Mouse (Mus musculus) kidney, adult 2 months (tissue): ENCODE results near the gene Hist1h4b. TPM values are rescaled to one million over a fixed set of nuclear protein-coding genes. Genes with fewer than 3 reads are reported as not detected.

ENCODE experiments used
- DNase-seq: peaks from one replicate; pipeline ENCODE4 v3.0.0; 2021
- H3K27ac ChIP-seq: fragments of 200-500 bp; 2 replicates; pipeline ENCODE4 v1.5.1; 2012; ENCODE audit warnings: low read depth, low read length, control low read depth, inconsistent platforms; ENCODE audit not compliant: insufficient read depth
- H3K27me3 ChIP-seq: fragments of 200-500 bp; replicated peaks from 2 replicates; pipeline ENCODE4 v1.6.1; 2012; ENCODE audit warnings: mild to moderate bottlenecking, moderate library complexity, low read length, inconsistent platforms; ENCODE audit not compliant: control insufficient read depth, insufficient read depth
- H3K36me3 ChIP-seq: fragments of 200-500 bp; 2 replicates; pipeline ENCODE4 v1.6.1; 2012; ENCODE audit warnings: mild to moderate bottlenecking, moderate library complexity, low read length, inconsistent platforms; ENCODE audit not compliant: control insufficient read depth, insufficient read depth
- H3K4me1 ChIP-seq: fragments of 200-500 bp; 2 replicates; pipeline ENCODE4 v1.6.1; 2011; ENCODE audit warnings: low read length; ENCODE audit not compliant: control insufficient read depth, insufficient read depth
- H3K4me3 ChIP-seq: fragments of 200-500 bp; 2 replicates; pipeline ENCODE4 v1.5.1; 2011; ENCODE audit warnings: mild to moderate bottlenecking, low read depth, low read length, control low read depth; ENCODE audit not compliant: insufficient read depth
- CTCF ChIP-seq: fragments of 200-500 bp; conservative IDR thresholded peaks from 2 replicates; pipeline ENCODE4 v1.5.1; 2011; ENCODE audit warnings: low read depth, mild to moderate bottlenecking, control low read depth, low read length, moderate library complexity, mixed read lengths; ENCODE audit not compliant: insufficient read depth, insufficient read length
- POLR2A ChIP-seq: fragments of 200-500 bp; IDR thresholded peaks from one replicate; pipeline ENCODE4 v1.6.1; 2011; ENCODE audit warnings: low read depth, low read length, control low read depth
- WGBS: fragments of 180-500 bp; shearing (Covaris S2); methylation state at CpG from one replicate; pipeline ENCODE4 v1.1.7; 2018; 5-methylcytosine and 5-hydroxymethylcytosine counted together
- polyA plus RNA-seq: library from polyadenylated mRNA; depleted of rRNA; stranded (reverse); fragments of >200 nt; gene quantifications from 2 replicates; pipeline ENCODE4 v1.2.3, GENCODE M21; 2012

Hist1h4b gene
- polyA plus RNA-seq, 1 experiment = 3.1 TPM

DNA sequence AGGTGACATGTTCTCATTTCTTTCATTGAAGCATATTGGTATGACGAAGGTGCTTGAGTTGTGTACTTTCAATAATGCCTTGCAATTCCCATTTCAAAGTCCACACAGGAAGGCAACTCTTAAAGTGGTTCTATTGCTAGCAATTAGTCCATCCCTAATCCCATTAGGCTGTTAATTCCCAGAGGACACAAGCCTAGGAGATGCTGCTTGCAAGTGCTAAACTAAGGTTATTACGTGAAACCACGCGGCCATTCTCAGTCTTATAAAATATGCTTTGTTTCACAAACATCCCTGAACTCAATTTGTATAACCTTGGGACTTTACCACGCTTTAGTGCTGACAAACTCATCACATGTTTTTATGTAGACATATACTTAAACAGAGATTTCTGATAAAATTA is 19.7 kb upstream of the Hist1h4b start:
- no peak for DNase-seq
- Histone ChIP-seq H3K4me3 (no peak overlapping the region), H3K27me3 (no peaks in the 10 kb centered on the region), H3K27ac (no peak overlapping the region), H3K36me3 (peaks cover 3% of the 10 kb centered on the region; the same call in 1 of the 2 replicates), H3K4me1 (peaks cover 2% of the 10 kb centered on the region; the same call in 1 of the 2 replicates)
- TF ChIP-seq POLR2A (no peak), CTCF (no peak)
- 87% methylated on average over 5 of the region's 5 CpGs for WGBS

DNA sequence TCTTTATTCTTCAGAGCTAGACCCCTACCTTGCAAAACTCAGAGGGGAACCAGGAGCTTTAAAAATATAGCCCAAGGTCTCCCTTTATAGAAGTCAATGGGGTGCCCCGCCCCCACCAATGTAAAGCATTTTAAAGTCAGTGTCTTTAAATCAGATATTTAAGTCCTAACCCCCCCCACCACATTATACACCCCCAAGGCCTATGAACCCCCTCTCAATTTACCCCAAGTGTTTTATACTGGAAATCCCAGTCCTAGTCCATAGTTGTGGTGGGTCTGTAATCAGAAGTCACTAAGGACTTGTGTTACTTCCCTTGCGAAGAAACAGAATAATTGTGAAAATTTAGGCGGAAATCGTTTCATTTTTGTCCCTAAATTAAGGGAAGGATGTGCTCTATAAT is 18.8 kb upstream of the Hist1h4b start:
- Histone ChIP-seq H3K4me1 (peaks cover 4% of the 10 kb centered on the region; the same call in 1 of the 2 replicates), H3K27me3 (no peaks in the 10 kb centered on the region), H3K36me3 (peaks cover 3% of the 10 kb centered on the region; the same call in 1 of the 2 replicates), H3K27ac (peak overlapping the region; percentile 98), H3K4me3 (no peak overlapping the region)
- no peak for TF ChIP-seq POLR2A
- TF ChIP-seq CTCF = no peak
- no peak for DNase-seq
- 28% methylated on average over 4 of the region's 4 CpGs for WGBS

DNA sequence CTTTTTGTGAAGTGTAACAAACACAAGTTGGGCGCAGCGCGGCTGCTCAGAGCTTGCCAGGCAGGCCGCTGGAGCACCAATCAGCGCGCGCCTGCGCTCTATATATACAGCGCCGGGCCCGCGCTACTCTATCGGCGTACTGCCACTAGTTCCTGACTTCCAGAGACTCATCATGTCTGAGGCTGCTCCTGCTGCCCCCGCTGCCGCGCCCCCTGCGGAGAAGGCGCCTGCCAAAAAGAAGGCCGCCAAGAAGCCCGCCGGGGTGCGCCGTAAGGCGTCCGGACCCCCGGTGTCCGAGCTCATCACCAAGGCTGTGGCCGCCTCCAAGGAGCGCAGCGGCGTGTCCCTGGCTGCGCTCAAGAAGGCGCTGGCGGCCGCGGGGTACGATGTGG is 18.1 kb upstream of the Hist1h4b start, which contains the start of gene Hist1h1c:
Hist1h1c (plus strand) TSS at position 132 of the 392 bp plus-strand sequence.
- no peak for TF ChIP-seq CTCF
- peak; percentile 91 for TF ChIP-seq POLR2A

DNA sequence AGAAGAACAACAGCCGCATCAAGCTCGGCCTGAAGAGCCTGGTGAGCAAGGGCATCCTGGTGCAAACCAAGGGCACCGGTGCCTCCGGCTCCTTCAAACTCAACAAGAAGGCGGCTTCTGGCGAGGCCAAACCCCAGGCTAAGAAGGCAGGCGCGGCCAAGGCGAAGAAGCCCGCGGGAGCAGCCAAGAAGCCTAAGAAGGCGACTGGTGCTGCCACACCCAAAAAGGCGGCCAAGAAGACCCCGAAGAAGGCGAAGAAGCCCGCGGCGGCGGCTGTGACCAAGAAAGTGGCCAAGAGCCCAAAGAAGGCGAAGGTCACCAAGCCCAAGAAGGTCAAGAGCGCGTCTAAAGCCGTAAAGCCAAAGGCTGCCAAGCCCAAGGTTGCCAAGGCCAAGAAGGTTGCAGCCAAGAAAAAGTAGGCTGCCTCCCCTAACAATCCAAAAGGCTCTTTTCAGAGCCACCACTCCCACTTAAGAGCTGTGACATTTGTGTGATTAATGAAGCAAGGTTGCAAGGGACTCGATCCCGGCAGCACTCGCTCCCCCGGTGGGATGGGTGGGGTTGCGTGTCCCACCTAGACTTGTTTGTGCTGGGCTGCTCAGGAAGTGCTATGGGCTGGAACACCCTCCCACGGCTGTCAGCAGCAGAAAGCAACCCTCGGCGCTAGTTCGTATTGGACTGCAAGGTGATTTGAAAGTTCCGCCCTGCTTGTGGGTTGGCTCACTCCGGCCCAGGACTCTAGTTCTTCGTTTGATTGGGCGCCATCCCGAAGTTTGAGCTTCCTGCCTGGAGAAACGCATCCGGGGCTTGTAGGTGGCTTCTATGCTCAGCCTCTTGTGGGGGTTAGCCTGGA is 17.5 kb upstream of the Hist1h4b start:
- peak; percentile 99 for DNase-seq
- peaks cover 3% of the 10 kb centered on the region; the same call in 1 of the 2 replicates for H3K36me3 ChIP-seq
- peak overlapping the region; percentile 98 for H3K27ac ChIP-seq
- under 1% methylated on average over 39 of the region's 39 CpGs for WGBS
- H3K27me3 ChIP-seq = no peaks in the 10 kb centered on the region
- H3K4me3 ChIP-seq = peak overlapping the region; percentile 69
- H3K4me1 ChIP-seq = peaks cover 4% of the 10 kb centered on the region; the same call in 1 of the 2 replicates
- TF ChIP-seq POLR2A (peak; percentile 70), CTCF (no peak)

More for the DNA sequence above, 18.1 kb upstream of the Hist1h4b start, which contains the start of gene Hist1h1c:
- Histone ChIP-seq H3K27ac (peak within 1 kb of the TSS; percentile 98), H3K27me3 (no peaks in the 10 kb centered on the region), H3K4me1 (peaks cover 4% of the 10 kb centered on the region; the same call in 1 of the 2 replicates), H3K36me3 (peaks cover 3% of the 10 kb centered on the region; the same call in 1 of the 2 replicates), H3K4me3 (peak within 1 kb of the TSS; percentile 69)
- WGBS = under 1% methylated on average over 38 of the region's 38 CpGs
- DNase-seq = peak; percentile 94

DNA sequence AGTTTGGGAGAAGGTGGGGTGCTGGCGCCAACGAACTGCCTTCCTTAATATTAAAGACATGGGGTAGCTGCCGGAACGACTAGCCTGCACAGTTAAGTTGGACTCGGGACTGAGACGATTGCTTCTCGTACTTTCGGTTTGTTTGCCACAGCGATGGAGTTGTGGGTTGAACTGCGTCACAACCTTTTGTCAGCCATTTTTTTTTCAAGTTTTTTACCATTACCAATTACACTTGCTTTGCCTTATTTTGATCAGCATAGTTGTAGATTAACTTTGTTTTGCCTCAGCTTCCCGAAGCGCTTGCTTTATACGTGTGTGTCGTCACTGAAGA is 16.9 kb upstream of the Hist1h4b start:
- Histone ChIP-seq H3K27ac (peak overlapping the region; percentile 97), H3K4me1 (peaks cover 4% of the 10 kb centered on the region; the same call in 1 of the 2 replicates), H3K27me3 (no peaks in the 10 kb centered on the region), H3K4me3 (peak overlapping the region; percentile 69), H3K36me3 (peaks cover 3% of the 10 kb centered on the region; the same call in 1 of the 2 replicates)
- under 1% methylated on average over 14 of the region's 14 CpGs for WGBS
- no peak for DNase-seq
- no peak for TF ChIP-seq POLR2A
- no peak for TF ChIP-seq CTCF

DNA sequence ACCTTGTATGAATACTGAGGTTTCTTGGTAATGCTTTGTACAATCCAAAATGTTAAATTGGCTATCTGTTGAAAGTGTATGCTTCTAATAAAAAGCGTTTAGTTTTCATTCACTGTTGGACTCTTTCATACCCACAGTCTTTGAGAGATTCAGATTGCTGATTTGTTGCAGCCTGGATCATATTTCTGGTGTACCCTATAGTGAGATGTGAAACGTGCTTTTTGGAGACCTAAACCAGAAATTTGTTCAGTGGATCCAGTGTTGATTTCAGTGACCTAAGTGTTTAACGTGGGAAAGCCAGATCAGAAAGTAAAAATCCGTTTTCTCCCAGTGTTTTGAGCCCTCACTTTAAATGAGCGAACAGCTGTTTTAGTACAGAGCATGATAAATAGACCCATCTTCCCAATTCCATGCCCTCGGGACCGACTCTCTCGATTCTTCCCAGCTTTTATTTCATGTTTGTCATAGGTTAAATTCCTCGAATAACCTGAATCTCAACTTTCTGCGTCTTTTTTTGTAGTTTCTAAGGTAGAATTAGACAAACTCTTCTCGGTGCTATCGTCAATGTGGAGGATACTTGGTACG is 16.5 kb upstream of the Hist1h4b start:
- Histone ChIP-seq H3K4me1 (peaks cover 4% of the 10 kb centered on the region; the same call in 1 of the 2 replicates), H3K27me3 (no peaks in the 10 kb centered on the region), H3K27ac (peak overlapping the region; percentile 97), H3K4me3 (peak overlapping the region; percentile 69), H3K36me3 (peaks cover 3% of the 10 kb centered on the region; the same call in 1 of the 2 replicates)
- 17% methylated on average over 13 of the region's 13 CpGs for WGBS
- DNase-seq = no peak
- TF ChIP-seq CTCF = no peak
- no peak for TF ChIP-seq POLR2A

DNA sequence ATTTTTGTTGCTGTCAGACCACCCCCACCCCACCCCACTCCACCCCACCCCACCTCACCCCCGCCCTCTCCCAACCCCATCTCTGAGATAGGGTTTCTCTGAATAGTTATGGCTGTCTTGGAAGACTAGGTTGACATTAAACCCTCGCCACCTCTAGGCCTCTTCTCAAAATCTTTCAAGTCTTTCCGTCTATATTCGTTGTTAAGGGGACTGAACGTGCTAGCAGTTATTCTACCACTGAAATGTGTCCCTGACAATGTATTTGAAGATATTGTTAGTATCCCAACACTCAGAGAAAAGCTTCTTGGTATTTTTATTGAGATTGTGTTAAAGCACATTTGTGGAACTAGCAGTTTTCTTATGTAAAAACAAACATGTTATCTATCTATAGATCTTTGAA is 15.9 kb upstream of the Hist1h4b start:
- peaks cover 3% of the 10 kb centered on the region; the same call in 1 of the 2 replicates for H3K36me3 ChIP-seq
- H3K4me3 ChIP-seq = no peak overlapping the region
- WGBS = 55% methylated on average over 5 of the region's 5 CpGs
- H3K4me1 ChIP-seq = peaks cover 5% of the 10 kb centered on the region; the same call in 1 of the 2 replicates
- no peak for DNase-seq
- no peaks in the 10 kb centered on the region for H3K27me3 ChIP-seq
- no peak overlapping the region for H3K27ac ChIP-seq
- no peak for TF ChIP-seq POLR2A
